In the genomic region with DNA sequence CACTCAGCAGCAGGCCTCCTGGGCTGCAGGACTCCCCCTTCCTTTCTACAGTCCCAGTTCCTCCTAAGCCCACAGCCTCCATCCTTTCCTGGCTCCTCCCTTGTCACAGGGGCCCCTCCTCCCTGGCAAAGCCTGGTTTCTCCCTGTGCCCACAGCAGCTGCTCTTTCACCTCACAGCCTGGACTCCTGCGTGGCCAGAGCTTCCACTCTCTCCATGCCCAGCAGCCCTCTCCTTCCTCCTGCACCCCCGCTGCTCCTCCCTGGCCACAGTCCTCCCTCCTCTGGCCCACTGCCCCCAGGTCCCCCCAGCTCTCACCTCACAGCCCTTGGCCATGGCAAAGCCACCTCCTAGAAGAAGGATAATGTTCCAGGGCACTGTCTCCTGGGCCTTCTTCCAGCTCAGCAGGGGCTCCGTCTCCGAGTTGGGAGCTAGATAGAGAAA, we compare ENCODE assay signal across 10 mouse cellular contexts. TPM values are rescaled to one million over a fixed set of nuclear protein-coding genes. Genes with fewer than 3 reads are reported as not detected.
DNase-seq lines count a peak whose midpoint lies in the region; ATAC-seq and TF ChIP-seq lines count a peak whose summit lies in the region.
"Had no signal": no experiment of that assay in that cellular context is flagged by ENCODE, and none has a peak within 500 bp of the region (broad histone marks: within the 10 kb centered on the region; RNA-seq: fewer than 3 reads in every experiment).

No protein-coding gene starts in this region.

- H3K4me2 ChIP-seq in forebrain, postnatal 0 days (ENCODE audit: low read depth), result no peak overlapping the region
- H3K4me2 ChIP-seq: limb, embryonic 12.5 days had no signal

- no peak for TF ChIP-seq POLR2A in cerebellum, adult 2 months (IDR thresholded peaks at IDR 0.05; ENCODE audit: borderline replicate concordance, insufficient read depth, low read length)

- no peak overlapping the region for H3K9ac ChIP-seq in forebrain, postnatal 0 days
- H3K9ac ChIP-seq: limb, embryonic 12.5 days had no signal

- H3K9me3 ChIP-seq in forebrain, postnatal 0 days (ENCODE audit: low read length), result no peaks in the 10 kb centered on the region
- H3K9me3 ChIP-seq: G1E; limb, embryonic 12.5 days had no signal

- TF ChIP-seq CTCF in cerebellum, adult 2 months (IDR thresholded peaks at IDR 0.05; ENCODE audit: borderline replicate concordance, insufficient read depth, low read depth, low read length), result no peak
- no peak for TF ChIP-seq CTCF in forebrain, postnatal 0 days (IDR thresholded peaks at IDR 0.05; ENCODE audit: low read depth)
- TF ChIP-seq CTCF in gastrocnemius, adult 2 months (IDR thresholded peaks at IDR 0.05), result no peak

- WGBS in cerebellum, adult 2 months, result 10% methylated on average over 4 of the region's 4 CpGs
- 23% methylated on average over 4 of the region's 4 CpGs for WGBS in forebrain, postnatal 0 days

- peak; percentile 78 for ATAC-seq in forebrain, postnatal 0 days
- peak; percentile 60; the same call in 1 of the 2 replicates for ATAC-seq in megakaryocyte, adult 5-6 weeks (ENCODE audit: poor library complexity, severe bottlenecking)
- ATAC-seq: inflammation-experienced regulatory T-cells, adult 6 months had no signal

- no peaks in the 10 kb centered on the region for H3K27me3 ChIP-seq in cerebellum, adult 2 months (ENCODE audit: control insufficient read depth, insufficient read depth, low read length)
- no peaks in the 10 kb centered on the region for H3K27me3 ChIP-seq in forebrain, postnatal 0 days (ENCODE audit: insufficient read depth, low read length)
- H3K27me3 ChIP-seq: limb, embryonic 12.5 days had no signal

- H3K4me3 ChIP-seq in cerebellum, adult 2 months (replicated peaks; ENCODE audit: insufficient read depth, low read depth, low read length), result no peak overlapping the region
- H3K4me3 ChIP-seq in forebrain, postnatal 0 days (ENCODE audit: low read depth, low read length), result no peak overlapping the region
- H3K4me3 ChIP-seq in gastrocnemius, adult 2 months, result no peak overlapping the region
- H3K4me3 ChIP-seq: limb, embryonic 12.5 days had no signal

- H3K4me1 ChIP-seq in cerebellum, adult 2 months (ENCODE audit: control insufficient read depth, insufficient read depth, low read length), result peaks cover 11% of the 10 kb centered on the region
- H3K4me1 ChIP-seq in forebrain, postnatal 0 days (ENCODE audit: insufficient read depth), result no peaks in the 10 kb centered on the region

- no peaks in the 10 kb centered on the region for H3K36me3 ChIP-seq in forebrain, postnatal 0 days (ENCODE audit: insufficient read depth)
- H3K36me3 ChIP-seq: G1E; limb, embryonic 12.5 days had no signal

- DNase-seq in brain, adult 2 months (ENCODE audit: low read depth, low spot score), result peak; percentile 41
- DNase-seq in cerebellum, adult 2 months, result peak; percentile 55 to 63
- peak; percentile 50 for DNase-seq in forebrain, postnatal 0 days
- no peak for DNase-seq in gastrocnemius, adult 2 months
- DNase-seq in spleen, adult 18-20 months, result no peak
- no peak for DNase-seq in embryo, embryonic 11 days

- H3K27ac ChIP-seq in cerebellum, adult 2 months (ENCODE audit: insufficient read depth, low read length), result no peak overlapping the region
- peak overlapping the region; percentile 72 for H3K27ac ChIP-seq in forebrain, postnatal 0 days (ENCODE audit: low read depth, low read length)
- no peak overlapping the region for H3K27ac ChIP-seq in gastrocnemius, adult 2 months
- H3K27ac ChIP-seq: limb, embryonic 12.5 days had no signal

- intact Hi-C loops in gastrocnemius, adult 2 months (cut with DNase I), result no loop called here

RNA-seq across cellular contexts. Expression of a gene that starts 19.5 kb away (rescaled TPM):
- 0.05 TPM in 1 of 2 replicates, not detected in the other for polyA plus RNA-seq in cerebellum, adult 2 months (2012; rRNA removed)
- not detected in 2 replicates for total RNA-seq in forebrain, postnatal 0 days (2014; rRNA removed)
- polyA plus RNA-seq in forebrain, postnatal 0 days (2015; fragmentation: Nextera tagmentation; extraction: Ambion mirVana), result not detected in 2 replicates
- 0.11 TPM in 1 of 2 replicates, not detected in the other for total RNA-seq in megakaryocyte, adult 5-6 weeks (2015)
- 0.04 and 0.11 TPM in 2 replicates for total RNA-seq in megakaryocyte, adult 5-6 weeks (2017)
- under 1 TPM in 1 of 2 experiments, not detected in 1; 0.11 TPM for total RNA-seq in gastrocnemius, adult 2 months (2021)
- polyA plus RNA-seq: G1E; inflammation-experienced regulatory T-cells, adult 6 months; limb, embryonic 12.5 days had no signal

RNA-seq across cellular contexts. Expression of a gene that starts 31.6 kb away (rescaled TPM):
- 10.6 and 10.9 TPM in 2 replicates for polyA plus RNA-seq in cerebellum, adult 2 months (2012; rRNA removed)
- total RNA-seq in forebrain, postnatal 0 days (2014; rRNA removed), result 16.7 and 22.4 TPM in 2 replicates
- polyA plus RNA-seq in forebrain, postnatal 0 days (2015; fragmentation: Nextera tagmentation; extraction: Ambion mirVana), result 2.8 and 4.6 TPM in 2 replicates
- not detected in 2 replicates for total RNA-seq in megakaryocyte, adult 5-6 weeks (2015)
- not detected in 2 replicates for total RNA-seq in megakaryocyte, adult 5-6 weeks (2017)
- 1 to 10 TPM; 2.3 TPM for total RNA-seq in gastrocnemius, adult 2 months (2021)
- polyA plus RNA-seq: G1E; inflammation-experienced regulatory T-cells, adult 6 months had no signal

RNA-seq across cellular contexts. Expression of a gene that starts 51.2 kb away (rescaled TPM):
- polyA plus RNA-seq in cerebellum, adult 2 months (2012; rRNA removed), result not detected in 2 replicates
- total RNA-seq in forebrain, postnatal 0 days (2014; rRNA removed), result 3.2 and 14.4 TPM in 2 replicates
- polyA plus RNA-seq in forebrain, postnatal 0 days (2015; fragmentation: Nextera tagmentation; extraction: Ambion mirVana), result 2.1 and 3.3 TPM in 2 replicates
- not detected in 2 replicates for total RNA-seq in megakaryocyte, adult 5-6 weeks (2015)
- total RNA-seq in megakaryocyte, adult 5-6 weeks (2017), result not detected in 2 replicates
- total RNA-seq in gastrocnemius, adult 2 months (2021), result not detected
- polyA plus RNA-seq: G1E; inflammation-experienced regulatory T-cells, adult 6 months had no signal

RNA-seq across cellular contexts. Expression of a gene that starts 53.3 kb away (rescaled TPM):
- 21.6 and 22.3 TPM in 2 replicates for polyA plus RNA-seq in cerebellum, adult 2 months (2012; rRNA removed)
- total RNA-seq in forebrain, postnatal 0 days (2014; rRNA removed), result 12.7 and 24.3 TPM in 2 replicates
- polyA plus RNA-seq in forebrain, postnatal 0 days (2015; fragmentation: Nextera tagmentation; extraction: Ambion mirVana), result 14.4 and 18.0 TPM in 2 replicates
- 0.39 and 0.42 TPM in 2 replicates for total RNA-seq in megakaryocyte, adult 5-6 weeks (2015)
- total RNA-seq in megakaryocyte, adult 5-6 weeks (2017), result 0.37 TPM in 1 of 2 replicates, not detected in the other
- total RNA-seq in gastrocnemius, adult 2 months (2021), result under 1 TPM in 1 of 2 experiments, not detected in 1; 0.08 TPM
- polyA plus RNA-seq: G1E; inflammation-experienced regulatory T-cells, adult 6 months; limb, embryonic 12.5 days had no signal

Comparison
In these comparisons a context has a peak if more than half of its experiments do, and no peak if none do; other contexts are left out.
1. DNase-seq: peak in brain, adult 2 months (single experiment), cerebellum, adult 2 months (2 of 2) and forebrain, postnatal 0 days (single experiment); none in gastrocnemius, adult 2 months (single experiment), spleen, adult 18-20 months (0 of 2) and embryo, embryonic 11 days (single experiment).